Mouse (Mus musculus) liver, embryonic 16.5 days (tissue): ENCODE measurements around the gene Polr1d. TPM values are rescaled to one million over a fixed set of nuclear protein-coding genes. Genes with fewer than 3 reads are reported as not detected.

ENCODE experiments used
- polyA plus RNA-seq: library from polyadenylated mRNA; unstranded; fragments of >200 nt; fragmentation: Nextera tagmentation; extraction: Ambion mirVana; gene quantifications from 2 replicates; pipeline ENCODE4 v1.2.1, GENCODE M21; 2015

The Polr1d gene
- polyA plus RNA-seq, 1 experiment from 2014 or later, result 54.4 TPM

Other genes with a start within 250 kb of the Polr1d start
- gene Rpl21, start 244.2 kb upstream of the Polr1d start, polyA plus RNA-seq, result 251 and 280 TPM in 2 replicates
- 2.6 and 2.7 TPM in 2 replicates for gene Rasl11a, start 232.0 kb upstream of the Polr1d start, polyA plus RNA-seq
- gene Gtf3a, start 128.4 kb upstream of the Polr1d start, polyA plus RNA-seq, result 42.7 and 46.7 TPM in 2 replicates
- gene Mtif3, start 113.2 kb upstream of the Polr1d start, polyA plus RNA-seq, result 10.4 and 11.8 TPM in 2 replicates
- gene Lnx2, start 464 bp upstream of the Polr1d start, polyA plus RNA-seq, result 4.6 and 5.7 TPM in 2 replicates
- gene Gsx1, start 111.6 kb downstream of the Polr1d start, polyA plus RNA-seq, result not detected in 2 replicates
- gene Pdx1, start 192.9 kb downstream of the Polr1d start, polyA plus RNA-seq, result 0.13 TPM in 1 of 2 replicates, not detected in the other
- gene Cdx2, start 230.2 kb downstream of the Polr1d start, polyA plus RNA-seq, result 0.18 TPM in 1 of 2 replicates, not detected in the other
- gene Urad, start 245.4 kb downstream of the Polr1d start, polyA plus RNA-seq, result 1.6 and 1.8 TPM in 2 replicates